Mouse (Mus musculus) kidney, postnatal 36 days (tissue): ENCODE data around the gene Sugp1.

Experiments
- DNase-seq, 2 experiments: peaks; one replicate each; pipeline ENCODE4 v3.0.0; 2021 to 2022; ENCODE audit warnings: mixed read lengths in 2 of 2

Gene Sugp1

GRCm38 (mm10) chr8:70112401-70113016 is 69.9 kb downstream of the Sugp1 start:
- no peak for DNase-seq

GRCm38 (mm10) chr8:70114488-70114887 is 71.9 kb downstream of the Sugp1 start:
- no peak for DNase-seq

- no peak for DNase-seq
These were observed 72.3 kb downstream of the Sugp1 start for GRCm38 (mm10) chr8:70114892-70115291.

GRCm38 (mm10) chr8:70117611-70118010 is 75.0 kb downstream of the Sugp1 start:
- DNase-seq: peak; percentile 19 to 68

- DNase-seq: no peak
These were observed 76.4 kb downstream of the Sugp1 start for GRCm38 (mm10) chr8:70118726-70119700.

- DNase-seq: peak; percentile 66 to 83
These were observed 78.1 kb downstream of the Sugp1 start, which contains the start of gene Ncan for GRCm38 (mm10) chr8:70120667-70121066. Ncan (minus strand) TSS chr8:70120873.
